Mouse (Mus musculus) liver, adult 2 months (tissue): Measurements from ENCODE around the gene Jph2.

Source experiments
- CTCF ChIP-seq: fragments of 200-500 bp; IDR thresholded peaks from 2 replicates; pipeline ENCODE4 v1.5.1; 2011; ENCODE audit warnings: low read depth, low read length, control low read depth
- POLR2A ChIP-seq: fragments of 200-500 bp; IDR thresholded peaks from 2 replicates; pipeline ENCODE4 v1.6.1; 2011; ENCODE audit warnings: low read length, control low read depth; ENCODE audit not compliant: insufficient read depth; ENCODE audit errors: extremely low read depth

DNA sequence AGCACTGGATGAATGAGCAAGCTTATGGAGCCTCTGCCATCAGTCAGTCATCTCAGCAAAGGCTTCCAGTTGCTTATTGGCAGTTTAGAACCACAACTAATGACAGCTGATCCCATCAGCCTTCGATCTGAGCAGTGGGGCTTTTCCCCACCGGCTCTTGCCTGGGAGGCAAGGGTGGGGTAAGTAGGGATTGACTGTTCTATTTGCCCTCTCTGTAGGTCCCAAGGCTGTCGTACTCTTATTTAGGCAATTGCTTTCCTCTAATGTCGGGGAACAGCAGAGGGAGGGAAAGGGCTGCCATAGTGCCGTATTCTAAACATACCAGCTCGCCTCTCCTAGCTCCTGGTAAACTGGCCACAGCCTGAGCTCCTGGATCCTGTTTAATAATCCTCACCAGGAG lies 26.8 kb upstream of the Jph2 start, which contains the start of gene Oser1:
- TF ChIP-seq CTCF (no peak), POLR2A (no peak)
